Mouse (Mus musculus) kidney, adult 9 months (tissue): ENCODE results near the gene Epb41l5.
A peak's percentile ranks its signal among the peaks of the same experiment; 100 is the strongest.

Experiments used
- DNase-seq: peaks from one replicate; pipeline ENCODE4 v3.0.0; 2022

The Epb41l5 gene

DNA sequence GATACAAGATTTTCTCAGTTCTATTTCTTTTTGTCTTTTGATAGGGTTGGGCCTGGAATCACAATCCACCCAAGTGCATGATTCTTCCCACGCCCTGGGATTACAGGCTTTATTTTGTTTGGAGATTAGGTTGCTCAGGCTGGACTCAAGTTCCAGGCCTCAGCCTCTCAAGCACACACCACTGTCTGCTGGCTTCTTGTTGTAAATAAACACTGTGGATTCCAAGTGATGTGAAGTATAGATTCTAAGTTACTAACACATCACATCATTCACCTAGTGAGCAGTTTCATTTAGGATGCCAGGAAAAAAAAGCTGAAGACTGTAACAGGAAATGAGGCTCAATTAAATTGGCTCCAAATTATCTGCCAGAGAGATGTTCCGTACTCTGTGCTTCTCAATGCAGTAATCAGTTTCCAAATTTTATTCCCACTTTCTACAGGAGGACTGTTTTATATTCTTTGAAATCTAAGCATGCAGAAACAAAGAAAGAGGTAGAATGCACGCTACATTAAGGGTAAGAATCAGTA lies 51.8 kb downstream of the Epb41l5 start:
- DNase-seq, result no peak

DNA sequence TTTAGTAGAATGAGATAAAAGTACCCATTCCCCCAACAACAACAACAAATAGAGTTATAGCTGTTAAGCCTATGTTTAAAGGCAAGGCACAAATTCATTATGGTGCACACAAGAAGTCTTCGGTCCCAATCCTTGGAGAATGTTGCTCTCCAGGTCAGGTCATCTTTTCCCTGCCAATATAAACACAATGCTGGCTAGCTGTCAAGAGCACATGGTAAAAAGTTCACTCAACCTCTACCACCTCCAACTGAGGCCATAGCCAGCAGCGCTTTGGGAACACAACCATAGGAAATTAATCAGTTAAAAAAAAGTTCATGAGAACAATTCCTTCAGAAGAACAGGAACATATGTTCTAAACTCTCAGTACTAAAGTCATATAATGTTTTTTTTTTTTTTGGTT lies 58.8 kb downstream of the Epb41l5 start:
- DNase-seq, result peak; percentile 85

DNA sequence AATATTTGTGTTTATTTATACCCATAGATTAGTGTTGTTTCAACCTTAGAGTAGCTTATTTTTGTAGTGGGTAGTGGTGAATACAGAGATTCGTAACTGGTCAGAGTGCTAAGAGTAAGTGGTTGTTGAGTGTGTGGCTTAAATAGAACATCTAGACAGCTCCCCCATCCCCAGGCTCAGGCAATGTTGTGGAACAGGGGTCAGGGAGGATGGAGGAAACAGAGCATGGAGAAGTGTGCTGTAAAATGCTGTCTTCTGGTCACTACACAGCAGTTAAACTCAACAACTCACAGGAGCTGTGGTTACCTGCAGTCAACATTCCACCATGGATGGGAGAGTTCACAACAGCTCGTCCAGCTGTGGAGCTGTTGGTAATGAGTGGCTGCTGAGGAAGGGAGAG lies 63.8 kb downstream of the Epb41l5 start:
- no peak for DNase-seq

DNA sequence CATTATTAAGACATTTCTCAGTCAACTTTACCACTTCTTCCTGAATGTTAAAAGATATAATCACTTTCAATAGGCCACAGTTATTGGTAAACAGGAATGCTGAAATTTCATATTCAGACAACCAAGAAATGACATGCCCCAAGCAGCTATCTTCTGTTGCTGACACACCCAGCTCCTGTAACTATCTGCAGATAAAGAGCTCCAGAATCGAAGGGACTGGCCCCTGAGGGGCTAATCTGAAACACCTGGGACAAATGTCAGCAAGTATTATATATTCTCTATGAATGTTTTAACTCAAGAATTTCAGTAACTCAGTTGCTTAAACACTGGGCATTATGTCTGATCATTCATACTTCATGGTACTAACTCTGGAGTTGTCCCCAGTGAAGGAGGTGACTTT lies 78.7 kb downstream of the Epb41l5 start:
- DNase-seq, result no peak

DNA sequence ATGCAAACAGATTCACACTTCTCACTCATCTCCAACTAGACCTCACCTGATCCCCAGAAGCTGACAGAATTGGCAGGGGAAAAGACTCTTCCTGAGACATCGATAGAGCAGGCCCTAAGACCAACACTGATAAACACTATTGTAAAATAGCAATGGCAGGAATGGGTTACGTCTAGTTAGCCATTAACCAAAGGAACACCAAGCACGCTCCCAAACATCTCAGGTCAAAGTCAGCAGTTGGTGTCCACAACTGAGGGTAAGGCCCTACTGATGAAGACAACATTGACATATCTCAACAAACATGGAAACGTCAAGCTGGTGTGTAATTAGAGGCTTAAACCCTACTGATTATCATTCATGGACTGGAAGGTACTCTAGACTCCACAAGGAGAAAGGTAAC lies 83.3 kb downstream of the Epb41l5 start:
- DNase-seq, result peak; percentile 76

DNA sequence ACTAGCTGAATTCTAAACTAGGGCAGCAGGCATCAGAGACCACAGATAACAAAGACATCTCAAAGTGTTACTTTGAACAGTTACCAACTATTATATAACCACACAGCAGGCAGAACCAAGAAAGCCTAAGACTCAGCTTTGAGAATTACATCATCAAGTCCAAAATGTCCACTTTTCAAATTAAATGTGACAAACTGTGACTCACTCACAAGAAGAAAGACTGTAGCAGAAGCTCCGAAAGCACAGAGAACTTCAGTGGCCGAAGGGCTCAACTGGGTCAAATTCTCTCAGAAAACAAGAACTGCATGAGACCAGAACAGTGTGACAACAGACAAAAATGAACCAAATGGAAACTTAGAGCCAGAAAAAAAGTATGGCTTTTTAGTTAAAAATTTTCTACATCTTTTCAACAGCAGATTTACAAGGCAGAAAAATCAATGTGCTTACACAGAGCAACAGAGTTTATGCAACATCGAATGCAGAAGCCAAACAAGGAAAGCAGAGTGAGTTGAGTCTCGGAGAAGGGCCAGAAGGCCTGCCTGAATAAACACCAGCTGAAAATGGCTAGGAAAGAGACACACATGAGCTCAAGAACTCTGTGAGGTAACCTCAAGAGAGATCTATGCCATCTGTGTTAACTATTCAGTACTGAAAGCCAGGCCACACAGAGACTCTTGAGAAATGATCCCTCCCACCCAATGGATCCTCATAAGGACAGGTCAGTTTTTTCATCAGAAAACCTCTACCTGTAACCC lies 91.0 kb downstream of the Epb41l5 start:
- peak; percentile 57 for DNase-seq

DNA sequence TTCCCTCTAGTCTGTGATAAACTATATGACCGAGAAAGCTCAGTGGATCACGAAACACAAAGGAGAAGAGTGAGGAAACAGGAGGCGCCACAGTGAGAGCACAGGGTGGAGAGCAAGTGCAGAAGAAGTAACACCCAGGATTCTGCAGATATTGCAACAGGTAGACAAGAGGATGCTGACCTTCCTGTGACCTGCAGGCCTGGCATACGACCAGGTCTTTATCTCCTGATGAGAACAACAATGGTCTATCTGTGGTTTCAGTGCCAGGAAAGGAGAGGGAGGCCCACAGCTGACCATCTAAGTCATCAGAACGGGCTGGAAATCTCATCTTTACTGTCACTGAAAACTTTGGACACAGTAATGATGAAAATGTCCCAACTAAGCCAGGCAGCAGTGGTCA lies 93.1 kb downstream of the Epb41l5 start:
- DNase-seq, result no peak

DNA sequence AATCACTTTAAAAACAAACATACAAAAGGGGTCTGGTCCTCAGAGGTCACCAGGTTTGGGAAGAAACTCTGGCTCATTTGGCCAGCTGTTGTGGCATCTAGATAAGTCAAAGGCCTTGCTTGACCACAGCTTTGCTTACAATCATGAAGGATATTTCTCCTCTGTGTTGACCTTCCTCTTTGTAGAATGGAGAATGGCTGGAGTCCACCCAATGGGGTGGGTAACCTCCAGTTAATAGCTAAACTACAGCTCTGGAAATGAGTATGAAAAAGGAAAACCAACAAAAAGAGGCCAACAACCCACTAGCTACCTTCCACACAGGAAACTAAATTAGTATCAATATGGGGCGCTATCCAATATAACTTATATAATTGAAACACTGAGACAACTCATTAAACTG lies 97.1 kb downstream of the Epb41l5 start:
- peak; percentile 84 for DNase-seq

DNA sequence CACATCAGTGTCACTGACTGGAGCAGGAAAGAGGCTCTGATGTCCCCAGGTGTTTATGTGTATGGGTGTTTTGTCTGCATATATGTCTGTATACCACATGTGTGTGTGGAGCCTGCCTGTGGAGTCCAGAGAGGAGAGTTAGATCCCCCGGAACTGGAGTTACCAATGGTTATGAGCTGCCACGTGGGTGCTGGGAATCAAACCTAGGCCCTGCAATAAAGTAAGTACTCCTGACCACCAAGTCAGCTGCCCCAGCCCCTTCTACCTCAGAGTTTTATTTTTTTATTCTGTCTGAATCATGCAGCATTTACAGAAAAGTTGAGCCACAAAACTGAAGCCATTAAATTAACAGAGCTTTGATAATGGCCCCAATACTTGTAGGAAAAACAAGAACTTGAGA lies 98.7 kb downstream of the Epb41l5 start:
- DNase-seq, result no peak

DNA sequence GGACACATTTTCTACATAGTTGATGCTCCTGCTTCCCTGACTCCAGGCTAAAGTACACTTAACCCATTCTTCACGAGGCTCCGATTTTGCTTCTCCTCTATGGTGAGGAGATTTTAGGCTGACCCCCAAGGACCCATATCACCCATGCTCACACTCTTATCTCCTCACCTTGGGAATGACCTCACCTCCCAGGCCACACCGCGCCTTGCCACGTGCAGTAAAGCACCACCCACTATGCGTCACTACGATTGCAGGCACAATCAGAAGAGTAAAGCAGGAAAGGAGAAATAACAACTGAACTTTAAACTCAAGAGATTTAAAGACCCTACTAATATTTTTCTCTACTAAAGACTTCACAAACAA lies 99.5 kb downstream of the Epb41l5 start:
- no peak for DNase-seq

DNA sequence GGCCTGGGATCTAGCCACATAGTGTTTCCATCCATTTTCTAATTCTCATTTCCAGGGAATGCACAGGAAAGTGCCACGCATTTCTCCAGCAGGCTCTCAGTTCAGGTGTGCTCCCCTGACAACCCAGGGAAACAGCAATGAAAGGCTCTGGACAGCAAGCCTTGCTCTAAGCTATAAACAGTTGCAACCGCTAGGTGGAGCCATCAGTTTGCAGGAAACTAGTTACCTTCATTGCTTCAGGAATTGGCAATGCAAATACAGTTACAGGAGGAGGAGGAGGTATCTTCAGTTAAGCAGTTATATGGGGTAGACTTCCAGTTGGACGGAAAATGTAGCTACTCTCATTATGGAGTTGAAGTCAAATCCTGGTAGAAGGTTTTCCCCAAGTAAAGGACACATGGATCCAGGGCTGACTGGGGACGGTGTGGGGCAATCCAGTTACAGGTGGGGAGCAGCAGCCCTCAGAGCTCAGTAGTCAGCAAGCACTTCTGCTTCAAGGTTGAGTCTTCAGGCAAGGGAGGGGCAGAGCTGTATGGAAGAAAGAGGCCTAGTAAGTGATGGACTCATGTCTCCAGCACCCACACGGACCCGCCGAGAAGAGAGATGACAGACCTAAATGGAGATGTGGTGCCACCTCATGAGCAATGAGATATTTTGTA lies 100.0 kb downstream of the Epb41l5 start:
- peak; percentile 88 for DNase-seq

DNA sequence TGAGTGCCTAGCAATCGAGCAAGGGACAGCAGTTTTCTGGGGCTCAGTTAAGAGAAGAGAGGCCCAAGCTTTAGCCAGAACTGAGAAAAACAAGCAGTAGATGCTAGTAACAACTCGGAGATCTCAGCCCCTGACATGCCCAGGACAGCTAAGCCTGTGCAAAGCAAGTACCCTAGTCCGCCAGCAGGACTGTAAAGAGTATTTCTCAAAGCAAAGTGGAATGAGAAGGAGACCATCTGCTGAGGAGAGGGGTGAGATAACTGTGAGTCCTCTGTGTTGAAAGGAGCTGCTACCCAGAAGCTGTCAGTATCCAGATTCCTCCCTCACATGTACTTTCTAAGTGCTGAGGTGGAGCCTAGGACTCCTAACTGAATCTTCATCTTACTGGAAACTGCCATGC lies 102.3 kb downstream of the Epb41l5 start:
- DNase-seq, result no peak

DNA sequence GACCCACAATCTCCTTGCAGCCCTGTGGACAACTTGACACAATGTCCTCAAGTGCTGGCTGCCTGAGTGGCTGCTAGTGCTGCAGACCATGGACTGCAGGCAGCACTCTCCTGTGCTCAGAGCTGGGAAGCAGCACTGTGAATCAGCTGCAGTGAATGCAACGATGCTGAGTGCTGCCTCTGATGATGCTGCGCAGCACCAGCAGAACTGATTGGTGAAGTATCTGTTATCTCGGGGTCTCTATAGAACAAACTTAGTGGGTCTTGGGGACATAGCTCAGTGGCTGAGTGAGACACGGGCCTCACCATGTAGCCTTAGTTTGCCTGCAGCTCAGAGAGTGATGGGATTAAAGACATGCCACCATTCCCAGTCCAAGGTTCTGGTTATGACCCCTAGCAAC lies 103.1 kb downstream of the Epb41l5 start:
- DNase-seq, result no peak

DNA sequence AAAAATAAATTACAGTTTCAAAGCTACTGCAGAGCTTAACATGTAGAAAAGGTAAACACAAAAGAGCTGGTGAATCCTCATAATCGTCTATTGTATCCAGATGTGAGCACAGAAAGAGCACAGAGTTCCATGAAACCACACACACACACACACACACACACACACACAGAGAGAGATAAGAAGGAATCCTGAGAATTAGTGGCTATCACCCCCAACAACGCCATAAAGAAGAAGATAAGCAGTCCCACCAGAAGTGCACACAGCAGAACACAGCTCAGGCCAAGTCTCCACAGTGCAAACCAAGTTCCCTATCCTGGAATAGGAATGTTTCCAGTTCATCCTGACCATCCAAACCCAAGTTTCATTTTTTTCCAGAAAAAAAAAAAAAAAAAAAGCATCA lies 103.6 kb downstream of the Epb41l5 start:
- DNase-seq, result no peak

DNA sequence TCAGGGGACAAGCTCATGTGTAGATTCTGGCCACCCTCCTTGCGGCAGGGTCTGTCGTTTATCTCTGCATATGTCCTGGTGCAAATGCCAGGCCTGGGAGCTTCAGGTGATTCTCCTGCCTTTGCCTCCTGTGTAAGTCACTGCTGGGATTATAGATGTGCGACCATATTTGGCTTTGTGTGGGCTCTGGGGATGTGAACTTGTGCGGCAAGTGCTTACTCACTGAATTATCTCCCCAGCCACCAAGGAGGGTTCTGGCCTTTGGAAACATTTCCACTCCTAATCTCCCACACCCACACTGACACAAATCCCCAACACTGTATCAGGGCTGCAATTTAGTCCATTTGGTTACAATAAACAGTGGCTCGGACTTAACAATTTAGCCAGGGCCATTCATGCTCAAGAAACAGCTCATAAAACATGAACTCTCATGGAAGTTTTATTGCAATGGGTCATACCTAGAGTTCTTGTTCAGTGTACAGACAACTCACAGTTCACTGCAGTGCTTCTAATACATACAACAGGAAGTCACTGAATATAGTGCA lies 104.1 kb downstream of the Epb41l5 start:
- DNase-seq, result no peak

DNA sequence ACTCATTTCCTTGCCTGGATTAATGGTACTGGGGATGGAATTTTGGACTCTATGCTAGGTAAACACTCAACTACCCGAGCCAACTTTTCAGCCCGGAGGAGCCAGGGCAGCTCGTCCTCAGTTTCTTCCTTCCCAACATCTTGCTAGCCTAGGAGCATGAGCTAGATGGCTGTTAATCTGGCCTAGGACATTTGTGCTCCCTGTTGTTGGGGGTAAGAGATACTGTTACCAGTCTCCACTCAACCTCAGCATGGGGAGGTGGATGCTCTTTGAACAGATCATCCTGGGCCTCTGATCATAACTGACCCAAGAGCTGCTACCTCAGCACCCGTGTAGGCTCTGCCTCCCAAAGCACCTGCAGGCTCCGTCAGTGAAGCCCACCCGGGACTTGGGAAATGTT lies 105.5 kb downstream of the Epb41l5 start:
- DNase-seq, result no peak

DNA sequence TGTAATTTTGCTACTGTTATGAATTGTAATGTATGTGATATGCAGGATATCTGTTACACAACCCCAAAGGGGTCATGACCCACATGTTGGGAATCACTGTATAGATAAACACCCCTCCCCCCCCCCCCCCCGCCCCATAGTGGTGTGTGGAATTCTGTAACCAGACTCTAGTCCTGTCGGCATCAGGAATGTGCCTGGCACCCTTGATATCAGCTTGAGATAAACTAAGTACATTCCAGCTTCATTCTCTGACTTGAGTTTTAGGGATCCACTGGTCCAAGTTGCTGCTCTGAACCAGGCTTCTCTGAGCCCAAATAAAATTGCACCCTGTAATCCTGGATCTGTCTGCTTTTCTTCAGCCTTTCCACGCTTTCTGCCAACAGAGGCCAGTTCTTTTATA lies 107.2 kb downstream of the Epb41l5 start:
- no peak for DNase-seq

DNA sequence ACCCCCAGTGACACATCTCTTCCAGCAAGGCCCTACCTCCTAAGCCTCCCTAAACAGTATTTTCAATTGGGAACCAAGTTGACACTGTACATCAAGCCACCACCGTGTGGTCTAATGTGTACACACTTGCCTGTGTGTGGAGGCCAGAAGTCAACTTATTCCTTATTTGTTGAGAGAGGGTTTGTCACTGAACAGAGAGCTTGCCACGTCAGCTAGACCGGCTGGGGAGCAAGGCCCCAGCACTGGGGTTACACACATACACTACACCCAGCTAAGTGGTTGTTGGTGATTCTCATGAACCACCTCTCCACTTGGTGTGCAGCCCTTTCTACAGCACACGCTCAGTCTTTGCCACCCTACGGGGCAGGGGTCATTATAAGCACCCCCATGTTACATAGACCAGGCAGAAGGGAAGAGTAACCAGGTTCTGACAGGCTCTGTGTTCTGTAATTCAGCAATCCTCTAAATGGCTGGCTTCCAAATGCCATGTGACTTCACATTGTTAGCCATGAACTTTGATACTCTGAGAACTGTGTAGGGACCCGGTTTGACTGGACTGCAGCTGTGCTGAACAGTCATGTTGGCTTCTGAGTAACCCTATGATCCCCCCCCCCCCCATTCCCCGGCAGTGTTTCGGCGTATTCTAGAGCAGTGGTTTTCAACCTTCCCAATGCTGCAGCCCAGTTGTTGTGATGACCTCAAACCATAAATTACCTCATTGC lies 107.8 kb downstream of the Epb41l5 start:
- DNase-seq, result peak; percentile 96

DNA sequence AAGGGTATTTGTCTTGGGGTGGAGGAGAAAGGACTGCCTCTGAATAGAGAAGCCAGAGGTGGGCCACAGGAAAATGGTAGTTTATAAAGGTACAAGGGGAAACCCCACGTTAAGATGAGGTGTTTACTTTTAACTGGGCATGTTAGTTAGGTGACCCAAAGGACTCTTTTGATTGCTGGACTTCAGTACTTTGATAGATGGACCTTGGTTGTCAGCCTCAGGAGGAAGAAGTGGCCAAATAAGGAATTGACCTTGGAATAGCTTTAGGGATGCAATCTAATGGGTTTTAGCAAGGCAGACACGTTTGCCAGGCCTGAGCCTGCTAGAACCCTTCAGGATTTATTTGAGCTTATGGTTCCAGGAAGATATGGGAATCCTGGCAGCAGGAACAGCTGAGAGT lies 109.5 kb downstream of the Epb41l5 start:
- peak; percentile 38 for DNase-seq

DNA sequence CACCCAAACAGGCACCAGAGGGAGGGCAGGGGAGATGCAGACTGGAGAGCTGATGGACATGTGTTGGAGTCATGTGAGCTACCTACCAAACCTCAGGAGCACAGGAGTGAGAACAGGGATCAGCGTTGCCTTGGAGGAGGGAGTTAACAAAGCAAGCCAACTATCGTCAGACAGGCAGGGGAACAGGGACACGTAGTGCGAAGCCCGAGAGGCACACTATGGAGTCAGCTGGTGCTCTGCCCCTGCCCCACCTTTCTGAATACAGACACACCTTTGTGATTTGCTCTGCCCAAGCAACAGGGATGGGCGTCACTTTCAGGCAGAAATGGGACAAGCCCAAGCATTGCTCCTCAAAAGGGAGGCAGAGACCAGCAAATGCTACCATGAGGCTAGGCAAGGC lies 111.1 kb downstream of the Epb41l5 start:
- DNase-seq, result no peak

DNA sequence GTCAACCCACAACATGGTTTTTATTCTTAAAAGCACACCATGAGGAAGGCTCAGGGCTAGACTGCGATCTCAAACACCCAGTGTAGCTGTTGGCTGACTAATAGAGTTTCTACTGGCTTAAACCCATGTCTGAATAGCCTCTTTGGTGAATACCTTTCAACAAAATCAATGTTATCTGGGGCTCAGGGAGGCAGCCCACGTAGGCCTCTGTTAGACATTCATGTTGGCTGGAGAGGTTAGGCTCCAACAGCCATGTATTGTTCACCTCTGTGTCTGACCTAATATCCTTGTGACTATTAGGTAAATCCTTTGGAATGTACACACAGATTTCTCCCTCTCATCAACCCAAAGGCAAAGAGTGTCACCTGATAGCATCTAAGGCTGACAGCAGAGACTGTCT lies 112.7 kb downstream of the Epb41l5 start:
- DNase-seq, result no peak

DNA sequence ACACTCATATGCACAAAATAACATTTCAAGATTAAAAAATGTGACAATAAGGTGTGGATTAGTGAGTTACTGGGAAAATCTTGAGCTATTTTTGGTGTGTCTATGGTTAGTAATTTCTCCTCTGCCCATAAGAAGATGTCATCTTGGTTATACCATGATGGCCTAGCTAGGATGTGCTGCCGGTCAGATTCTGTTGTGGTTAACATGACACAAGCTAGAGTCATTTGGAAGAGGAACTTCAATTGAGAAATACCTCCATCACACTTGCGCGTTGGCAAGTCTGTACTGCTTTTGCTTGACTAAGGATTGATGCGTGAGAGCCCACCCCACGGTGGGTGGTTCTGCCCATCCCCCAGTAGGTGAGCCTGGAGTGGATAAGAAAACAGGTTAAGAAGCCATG lies 114.5 kb downstream of the Epb41l5 start:
- no peak for DNase-seq

DNA sequence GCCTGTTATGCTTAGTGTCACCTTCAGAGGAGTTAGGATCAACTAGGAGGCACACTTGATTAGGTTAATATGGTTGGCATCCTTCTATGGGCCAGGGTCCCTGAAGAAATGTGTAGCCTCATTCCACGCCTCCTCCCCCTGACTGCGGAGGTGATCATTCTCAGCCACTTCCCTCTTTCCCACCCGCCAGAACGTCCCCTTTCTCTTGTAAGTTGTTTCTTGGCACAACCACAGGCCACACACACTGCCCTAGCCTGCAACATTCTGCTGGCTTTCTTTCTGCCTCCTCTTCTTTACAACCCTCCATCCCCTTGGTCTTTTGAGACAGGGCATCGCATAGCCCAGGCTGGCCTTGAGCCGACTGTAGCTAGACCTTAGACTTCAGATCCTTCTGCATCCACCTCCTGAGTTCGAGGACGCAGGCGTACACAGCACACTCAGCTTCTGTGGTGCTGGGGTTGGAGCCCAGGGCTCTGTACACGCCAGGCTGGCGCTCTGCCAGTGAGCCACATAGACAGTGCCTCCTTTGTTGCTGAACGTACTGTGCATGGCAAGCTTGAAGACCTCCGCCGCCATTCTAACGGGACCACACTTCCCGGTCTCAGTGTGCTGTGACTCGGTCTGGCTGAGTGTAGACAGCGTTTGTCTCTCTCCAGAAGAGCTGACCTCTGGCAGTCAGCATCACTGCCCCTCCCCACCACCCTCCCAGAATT lies 115.6 kb downstream of the Epb41l5 start:
- DNase-seq, result no peak
